Mouse (Mus musculus): ENCODE measurements around the gene Hs6st3.

Gene Hs6st3

GRCm38 (mm10) chr14:119776261-119776660 is 638.1 kb downstream of the Hs6st3 start:
- DNase-seq (ENCODE audit: extremely low read depth, insufficient read length, low spot score), result no peak

GRCm38 (mm10) chr14:119779982-119780588 is 641.9 kb downstream of the Hs6st3 start:
- no peak for DNase-seq (ENCODE audit: extremely low read depth, insufficient read length, low spot score)

GRCm38 (mm10) chr14:119781111-119781510 is 643.0 kb downstream of the Hs6st3 start:
- DNase-seq (ENCODE audit: extremely low read depth, insufficient read length, low spot score), result no peak

GRCm38 (mm10) chr14:119789457-119789856 is 651.3 kb downstream of the Hs6st3 start:
- DNase-seq (ENCODE audit: extremely low read depth, insufficient read length, low spot score), result no peak

GRCm38 (mm10) chr14:119797172-119797850 is 659.2 kb downstream of the Hs6st3 start:
- no peak for DNase-seq (ENCODE audit: extremely low read depth, insufficient read length, low spot score)

GRCm38 (mm10) chr14:119798561-119798960 is 660.4 kb downstream of the Hs6st3 start:
- no peak for DNase-seq (ENCODE audit: extremely low read depth, insufficient read length, low spot score)

GRCm38 (mm10) chr14:119800856-119801255 is 662.7 kb downstream of the Hs6st3 start:
- DNase-seq (ENCODE audit: extremely low read depth, insufficient read length, low spot score), result no peak

- no peak for DNase-seq (ENCODE audit: extremely low read depth, insufficient read length, low spot score)
Observed at GRCm38 (mm10) chr14:119813898-119814297, 675.8 kb downstream of the Hs6st3 start.

- no peak for DNase-seq (ENCODE audit: extremely low read depth, insufficient read length, low spot score)
Observed at GRCm38 (mm10) chr14:119815616-119816015, 677.5 kb downstream of the Hs6st3 start.

GRCm38 (mm10) chr14:119820562-119820961 is 682.4 kb downstream of the Hs6st3 start:
- no peak for DNase-seq (ENCODE audit: extremely low read depth, insufficient read length, low spot score)

- no peak for DNase-seq (ENCODE audit: extremely low read depth, insufficient read length, low spot score)
Observed at GRCm38 (mm10) chr14:119831165-119832011, 693.2 kb downstream of the Hs6st3 start.

GRCm38 (mm10) chr14:119832012-119832325 is 693.8 kb downstream of the Hs6st3 start:
- DNase-seq (ENCODE audit: extremely low read depth, insufficient read length, low spot score), result no peak

- DNase-seq (ENCODE audit: extremely low read depth, insufficient read length, low spot score), result no peak
Observed at GRCm38 (mm10) chr14:119832940-119833339, 694.8 kb downstream of the Hs6st3 start.

- DNase-seq (ENCODE audit: extremely low read depth, insufficient read length, low spot score), result no peak
Observed at GRCm38 (mm10) chr14:119834008-119834700, 696.0 kb downstream of the Hs6st3 start.

GRCm38 (mm10) chr14:119836051-119836450 is 697.9 kb downstream of the Hs6st3 start:
- no peak for DNase-seq (ENCODE audit: extremely low read depth, insufficient read length, low spot score)

GRCm38 (mm10) chr14:119847540-119847939 is 709.4 kb downstream of the Hs6st3 start:
- no peak for DNase-seq (ENCODE audit: extremely low read depth, insufficient read length, low spot score)

- no peak for DNase-seq (ENCODE audit: extremely low read depth, insufficient read length, low spot score)
Observed at GRCm38 (mm10) chr14:119848759-119849298, 710.7 kb downstream of the Hs6st3 start.

- DNase-seq (ENCODE audit: extremely low read depth, insufficient read length, low spot score), result no peak
Observed at GRCm38 (mm10) chr14:119849338-119849737, 711.2 kb downstream of the Hs6st3 start.

- no peak for DNase-seq (ENCODE audit: extremely low read depth, insufficient read length, low spot score)
Observed at GRCm38 (mm10) chr14:119852139-119852538, 714.0 kb downstream of the Hs6st3 start.

GRCm38 (mm10) chr14:119857338-119858291 is 719.5 kb downstream of the Hs6st3 start:
- no peak for DNase-seq (ENCODE audit: extremely low read depth, insufficient read length, low spot score)
